Mouse (Mus musculus) heart, adult 2 months (tissue): Measurements from ENCODE around the gene Megf6. TPM values are rescaled to one million over a fixed set of nuclear protein-coding genes. Genes with fewer than 3 reads are reported as not detected.
A peak's percentile ranks its signal among the peaks of the same experiment; 100 is the strongest.

Experiments used
- DNase-seq, 2 experiments: peaks; one replicate each; pipeline ENCODE4 v3.0.0; 2021
- H3K27ac ChIP-seq: fragments of 200-600 bp; 2 replicates; pipeline ENCODE4 v1.8.1; 2022
- H3K27me3 ChIP-seq: fragments of 200-500 bp; 2 replicates; pipeline ENCODE4 v1.6.1; 2012; ENCODE audit warnings: mild to moderate bottlenecking, low read length, inconsistent platforms, mixed read lengths; ENCODE audit not compliant: control insufficient read depth, insufficient read depth
- H3K36me3 ChIP-seq: fragments of 200-500 bp; 2 replicates; pipeline ENCODE4 v1.6.1; 2012; ENCODE audit warnings: low read length, inconsistent platforms; ENCODE audit not compliant: control insufficient read depth, insufficient read depth
- H3K4me1 ChIP-seq: fragments of 200-500 bp; 2 replicates; pipeline ENCODE4 v1.6.1; 2011; ENCODE audit warnings: low read length; ENCODE audit not compliant: control insufficient read depth, insufficient read depth
- H3K4me3 ChIP-seq: fragments of 200-600 bp; 2 replicates; pipeline ENCODE4 v1.8.1; 2022
- H3K79me2 ChIP-seq: fragments of 200-500 bp; replicated peaks from 2 replicates; pipeline ENCODE4 v1.6.1; 2012; ENCODE audit warnings: mild to moderate bottlenecking, inconsistent platforms, low read length, moderate library complexity, mixed read lengths; ENCODE audit not compliant: control insufficient read depth, insufficient read depth
- H3K9ac ChIP-seq: fragments of 200-500 bp; 2 replicates; pipeline ENCODE4 v1.6.1; 2012; ENCODE audit warnings: low read depth, mild to moderate bottlenecking, control low read depth, inconsistent platforms, low read length, mixed read lengths
- CTCF ChIP-seq: fragments of 200-600 bp; IDR thresholded peaks from 2 replicates; pipeline ENCODE4 v1.8.1; 2022; ENCODE audit warnings: antibody characterized with exemption, mild to moderate bottlenecking, moderate library complexity
- EP300 ChIP-seq: fragments of 200-500 bp; IDR thresholded peaks from 2 replicates; pipeline ENCODE4 v1.6.1; 2011; ENCODE audit warnings: low read depth, low read length, control low read depth; ENCODE audit not compliant: insufficient read depth
- POLR2A ChIP-seq: fragments of 200-500 bp; IDR thresholded peaks from 2 replicates; pipeline ENCODE4 v1.6.1; 2011; ENCODE audit warnings: mild to moderate bottlenecking, low read depth, low read length, control low read depth; ENCODE audit not compliant: insufficient read depth
- WGBS: fragments of 180-500 bp; shearing (Covaris S2); methylation state at CpG from one replicate; pipeline ENCODE4 v1.1.7; 2018; 5-methylcytosine and 5-hydroxymethylcytosine counted together
- intact Hi-C: fragments of 180-260 bp; cut with DNase I; formaldehyde crosslinking; loops from one replicate; pipeline ENCODE4 v1.15.1; 2025
- long read RNA-seq: library from polyadenylated mRNA; stranded (forward); transcript quantifications from one replicate; pipeline ENCODE4 v2.0.0, GENCODE M21; 2021
- polyA plus RNA-seq: library from polyadenylated mRNA; depleted of rRNA; stranded (reverse); fragments of >200 nt; gene quantifications from 2 replicates; pipeline ENCODE4 v1.2.3, GENCODE M21; 2012; rRNA removed
- total RNA-seq, 2 experiments: library from RNA; stranded (reverse); gene quantifications; 2 replicates each; pipeline ENCODE4 v1.2.3; 2021

Megf6 gene
- total RNA-seq, result 1 to 10 TPM; 4.1 to 4.9 TPM
- 4.3 and 4.5 TPM in 2 replicates for polyA plus RNA-seq
- long read RNA-seq, partial matches to known transcripts, result 3 of 5 reads
- long read RNA-seq, other reads (novel, unspliced or antisense), result 2 of 5 reads

- no peak for TF ChIP-seq CTCF
- TF ChIP-seq EP300, result no peak
- no peak for TF ChIP-seq POLR2A
- under 1% methylated on average over 37 of the region's 61 CpGs for WGBS
- Histone ChIP-seq H3K36me3 (no peaks in the 10 kb centered on the region), H3K4me1 (no peaks in the 10 kb centered on the region), H3K27ac (peak within 1 kb of the TSS; percentile 20; the same call in 1 of the 2 replicates), H3K27me3 (peaks cover 10% of the 10 kb centered on the region; the same call in 1 of the 2 replicates), H3K79me2 (no peaks in the 10 kb centered on the region), H3K9ac (peak within 1 kb of the TSS; percentile 60), H3K4me3 (peak within 1 kb of the TSS; percentile 57)
- DNase-seq, result peak; percentile 61 to 63
- intact Hi-C loops, result no loop called here
These were observed at the start of gene Megf6 for GRCm38 (mm10) chr4:154170506-154171150. Gene Megf6 (plus strand): TSS chr4:154170730.

- no peak overlapping the region for H3K27ac ChIP-seq
- no peak overlapping the region for H3K4me3 ChIP-seq
- H3K79me2 ChIP-seq, result no peaks in the 10 kb centered on the region
- H3K9ac ChIP-seq, result no peak overlapping the region
- DNase-seq, result no peak
- no peaks in the 10 kb centered on the region for H3K4me1 ChIP-seq
- no peaks in the 10 kb centered on the region for H3K36me3 ChIP-seq
- intact Hi-C loops, result no loop called here
- 67% methylated on average over 11 of the region's 11 CpGs for WGBS
- TF ChIP-seq CTCF (no peak), POLR2A (no peak), EP300 (no peak)
- H3K27me3 ChIP-seq, result no peaks in the 10 kb centered on the region; the same call in 1 of the 2 replicates
These were observed 48.7 kb upstream of the Megf6 start for GRCm38 (mm10) chr4:154121800-154122199.

- Histone ChIP-seq H3K27ac (no peak overlapping the region), H3K9ac (no peak overlapping the region), H3K4me3 (no peak overlapping the region), H3K27me3 (no peaks in the 10 kb centered on the region; the same call in 1 of the 2 replicates), H3K4me1 (no peaks in the 10 kb centered on the region), H3K36me3 (no peaks in the 10 kb centered on the region), H3K79me2 (no peaks in the 10 kb centered on the region)
- TF ChIP-seq CTCF (no peak), EP300 (no peak), POLR2A (no peak)
- WGBS, result 68% methylated on average over 7 of the region's 7 CpGs
- DNase-seq, result no peak
- intact Hi-C loops, result no loop called here
These were observed 48.2 kb upstream of the Megf6 start for GRCm38 (mm10) chr4:154122374-154122773.

GRCm38 (mm10) chr4:154123553-154123952, 47.0 kb upstream of the Megf6 start:
- WGBS, result 62% methylated on average over 6 of the region's 6 CpGs

GRCm38 (mm10) chr4:154125202-154125601, 45.3 kb upstream of the Megf6 start:
- intact Hi-C loops, result no loop called here
- no peaks in the 10 kb centered on the region for H3K36me3 ChIP-seq
- H3K4me3 ChIP-seq, result no peak overlapping the region
- no peaks in the 10 kb centered on the region for H3K4me1 ChIP-seq
- no peak overlapping the region for H3K9ac ChIP-seq
- H3K79me2 ChIP-seq, result no peaks in the 10 kb centered on the region
- no peaks in the 10 kb centered on the region; the same call in 1 of the 2 replicates for H3K27me3 ChIP-seq
- WGBS, result 62% methylated on average over 5 of the region's 5 CpGs
- H3K27ac ChIP-seq, result no peak overlapping the region
- no peak for DNase-seq
- TF ChIP-seq POLR2A, result no peak
- TF ChIP-seq EP300, result no peak
- TF ChIP-seq CTCF, result no peak

More at GRCm38 (mm10) chr4:154123553-154123952, 47.0 kb upstream of the Megf6 start:
- intact Hi-C loops, result no loop called here
- Histone ChIP-seq H3K36me3 (no peaks in the 10 kb centered on the region), H3K79me2 (no peaks in the 10 kb centered on the region), H3K27ac (no peak overlapping the region), H3K4me1 (no peaks in the 10 kb centered on the region), H3K4me3 (no peak overlapping the region), H3K9ac (no peak overlapping the region), H3K27me3 (no peaks in the 10 kb centered on the region; the same call in 1 of the 2 replicates)
- TF ChIP-seq EP300, result no peak
- TF ChIP-seq POLR2A, result no peak
- no peak for DNase-seq

GRCm38 (mm10) chr4:154127273-154127672, 43.3 kb upstream of the Megf6 start:
- Histone ChIP-seq H3K9ac (no peak overlapping the region), H3K4me3 (no peak overlapping the region), H3K36me3 (no peaks in the 10 kb centered on the region), H3K27ac (no peak overlapping the region), H3K4me1 (no peaks in the 10 kb centered on the region), H3K27me3 (no peaks in the 10 kb centered on the region; the same call in 1 of the 2 replicates), H3K79me2 (no peaks in the 10 kb centered on the region)
- no peak for DNase-seq
- 67% methylated on average over 3 of the region's 3 CpGs for WGBS
- TF ChIP-seq POLR2A, result no peak
- intact Hi-C loops, result no loop called here
